Mouse (Mus musculus): ENCODE measurements at regions not wholly inside any gene's neighbourhood (a gene's known extent, or its start where the extent isn't known, plus 50 kb on each side); places are given as distances from the start of the nearest gene placed in this dataset.
A peak's percentile ranks its signal among the peaks of the same experiment; 100 is the strongest.

GRCm38 (mm10) chr10:96871559-96872160, 254.9 kb downstream of the Btg1 start:
- no peak for ATAC-seq (ENCODE audit: insufficient number of reproducible peaks, low FRiP score)
- Histone ChIP-seq H3K4me3 (no peak overlapping the region), H3K4me1 (replicated peaks) (no peaks in the 10 kb centered on the region), H3K36me3 (no peaks in the 10 kb centered on the region), H3K4me2 (no peak overlapping the region), H3K27ac (ENCODE audit: poor library complexity, severe bottlenecking) (no peak overlapping the region), H3K9me3 (replicated peaks) (no peaks in the 10 kb centered on the region), H3K27me3 (replicated peaks) (no peaks in the 10 kb centered on the region), H3K9ac (no peak overlapping the region)
- WGBS: 63% methylated on average over 7 of the region's 7 CpGs

- H3K9ac ChIP-seq: no peak overlapping the region
- 90% methylated on average over 1 of the region's 1 CpGs for WGBS
- H3K4me3 ChIP-seq: no peak overlapping the region
- H3K4me1 ChIP-seq (replicated peaks): no peaks in the 10 kb centered on the region
- no peak overlapping the region for H3K27ac ChIP-seq (ENCODE audit: poor library complexity, severe bottlenecking)
- H3K36me3 ChIP-seq: no peaks in the 10 kb centered on the region
- H3K9me3 ChIP-seq (replicated peaks): no peaks in the 10 kb centered on the region
- no peak for ATAC-seq (ENCODE audit: insufficient number of reproducible peaks, low FRiP score)
- no peaks in the 10 kb centered on the region for H3K27me3 ChIP-seq (replicated peaks)
- H3K4me2 ChIP-seq: no peak overlapping the region
Observed at GRCm38 (mm10) chr10:96874646-96875045, 257.8 kb downstream of the Btg1 start.

- H3K9me3 ChIP-seq (replicated peaks): no peaks in the 10 kb centered on the region
- H3K9ac ChIP-seq: no peak overlapping the region
- 58% methylated on average over 3 of the region's 3 CpGs for WGBS
- H3K4me2 ChIP-seq: no peak overlapping the region
- no peak overlapping the region for H3K27ac ChIP-seq (ENCODE audit: poor library complexity, severe bottlenecking)
- no peak overlapping the region for H3K4me3 ChIP-seq
- ATAC-seq (ENCODE audit: insufficient number of reproducible peaks, low FRiP score): no peak
- no peaks in the 10 kb centered on the region for H3K4me1 ChIP-seq (replicated peaks)
- H3K27me3 ChIP-seq (replicated peaks): no peaks in the 10 kb centered on the region
- H3K36me3 ChIP-seq: no peaks in the 10 kb centered on the region
Observed at GRCm38 (mm10) chr10:96875676-96876075, 258.9 kb downstream of the Btg1 start.

- WGBS: 94% methylated on average over 2 of the region's 2 CpGs
- Histone ChIP-seq H3K9me3 (replicated peaks) (no peaks in the 10 kb centered on the region), H3K27ac (ENCODE audit: poor library complexity, severe bottlenecking) (no peak overlapping the region)
Observed at GRCm38 (mm10) chr10:96879425-96879824, 262.6 kb downstream of the Btg1 start.

GRCm38 (mm10) chr10:96880771-96881170, 264.0 kb downstream of the Btg1 start:
- 58% methylated on average over 5 of the region's 5 CpGs for WGBS
- peak overlapping the region; percentile 21; the same call in 1 of the 2 replicates for H3K27ac ChIP-seq (ENCODE audit: poor library complexity, severe bottlenecking)
- ATAC-seq (ENCODE audit: insufficient number of reproducible peaks, low FRiP score): no peak

More at GRCm38 (mm10) chr10:96879425-96879824, 262.6 kb downstream of the Btg1 start:
- Histone ChIP-seq H3K4me1 (replicated peaks) (0 out of 2 replicates have a peak, but pooled peaks cover 5% of the 10 kb centered on the region), H3K4me3 (no peak overlapping the region), H3K27me3 (replicated peaks) (no peaks in the 10 kb centered on the region), H3K9ac (no peak overlapping the region), H3K4me2 (no peak overlapping the region), H3K36me3 (no peaks in the 10 kb centered on the region)
- ATAC-seq (ENCODE audit: insufficient number of reproducible peaks, low FRiP score): no peak

GRCm38 (mm10) chr10:96881212-96881611, 264.4 kb downstream of the Btg1 start:
- no peak for ATAC-seq (ENCODE audit: insufficient number of reproducible peaks, low FRiP score)
- 78% methylated on average over 5 of the region's 5 CpGs for WGBS
- Histone ChIP-seq H3K4me2 (no peak overlapping the region), H3K4me3 (no peak overlapping the region), H3K4me1 (replicated peaks) (0 out of 2 replicates have a peak, but pooled peaks cover 5% of the 10 kb centered on the region), H3K27ac (ENCODE audit: poor library complexity, severe bottlenecking) (peak overlapping the region; percentile 21; the same call in 1 of the 2 replicates), H3K27me3 (replicated peaks) (no peaks in the 10 kb centered on the region), H3K36me3 (no peaks in the 10 kb centered on the region), H3K9ac (no peak overlapping the region), H3K9me3 (replicated peaks) (no peaks in the 10 kb centered on the region)

More at GRCm38 (mm10) chr10:96880771-96881170, 264.0 kb downstream of the Btg1 start:
- Histone ChIP-seq H3K4me2 (no peak overlapping the region), H3K4me1 (replicated peaks) (0 out of 2 replicates have a peak, but pooled peaks cover 5% of the 10 kb centered on the region), H3K9me3 (replicated peaks) (no peaks in the 10 kb centered on the region), H3K36me3 (no peaks in the 10 kb centered on the region), H3K4me3 (no peak overlapping the region), H3K27me3 (replicated peaks) (no peaks in the 10 kb centered on the region), H3K9ac (no peak overlapping the region)

- H3K4me2 ChIP-seq: no peak overlapping the region
- no peaks in the 10 kb centered on the region for H3K9me3 ChIP-seq (replicated peaks)
- no peak overlapping the region for H3K27ac ChIP-seq (ENCODE audit: poor library complexity, severe bottlenecking)
- H3K4me3 ChIP-seq: no peak overlapping the region
- no peaks in the 10 kb centered on the region for H3K36me3 ChIP-seq
- no peak overlapping the region for H3K9ac ChIP-seq
- 0 out of 2 replicates have a peak, but pooled peaks cover 5% of the 10 kb centered on the region for H3K4me1 ChIP-seq (replicated peaks)
- H3K27me3 ChIP-seq (replicated peaks): no peaks in the 10 kb centered on the region
- 77% methylated on average over 2 of the region's 2 CpGs for WGBS
- no peak for ATAC-seq (ENCODE audit: insufficient number of reproducible peaks, low FRiP score)
Observed at GRCm38 (mm10) chr10:96881660-96882059, 264.9 kb downstream of the Btg1 start.

GRCm38 (mm10) chr10:96901150-96901549, 284.3 kb downstream of the Btg1 start:
- no peaks in the 10 kb centered on the region for H3K27me3 ChIP-seq (replicated peaks)
- H3K4me1 ChIP-seq (replicated peaks): no peaks in the 10 kb centered on the region
- no peak for ATAC-seq (ENCODE audit: insufficient number of reproducible peaks, low FRiP score)
- WGBS: 72% methylated on average over 1 of the region's 1 CpGs
- H3K9me3 ChIP-seq (replicated peaks): no peaks in the 10 kb centered on the region
- H3K27ac ChIP-seq (ENCODE audit: poor library complexity, severe bottlenecking): no peak overlapping the region
- no peak overlapping the region for H3K9ac ChIP-seq
- no peak overlapping the region for H3K4me3 ChIP-seq
- no peak overlapping the region for H3K4me2 ChIP-seq
- no peaks in the 10 kb centered on the region for H3K36me3 ChIP-seq

GRCm38 (mm10) chr10:96905098-96905809, 288.4 kb downstream of the Btg1 start:
- no peaks in the 10 kb centered on the region for H3K36me3 ChIP-seq
- peak overlapping the region; percentile 66 for H3K27ac ChIP-seq (ENCODE audit: poor library complexity, severe bottlenecking)
- 45% methylated on average over 4 of the region's 4 CpGs for WGBS
- H3K27me3 ChIP-seq (replicated peaks): no peaks in the 10 kb centered on the region
- H3K9ac ChIP-seq: no peak overlapping the region
- no peak overlapping the region for H3K4me3 ChIP-seq
- no peaks in the 10 kb centered on the region for H3K9me3 ChIP-seq (replicated peaks)
- H3K4me2 ChIP-seq: no peak overlapping the region
- no peak for ATAC-seq (ENCODE audit: insufficient number of reproducible peaks, low FRiP score)
- H3K4me1 ChIP-seq (replicated peaks): no peaks in the 10 kb centered on the region; the same call in 1 of the 2 replicates

GRCm38 (mm10) chr10:96909661-96910315, 293.0 kb downstream of the Btg1 start:
- no peak overlapping the region for H3K9ac ChIP-seq
- H3K4me3 ChIP-seq: no peak overlapping the region
- no peak for ATAC-seq (ENCODE audit: insufficient number of reproducible peaks, low FRiP score)
- no peaks in the 10 kb centered on the region; the same call in 1 of the 2 replicates for H3K4me1 ChIP-seq (replicated peaks)
- peaks cover 14% of the 10 kb centered on the region for H3K9me3 ChIP-seq (replicated peaks)
- no peaks in the 10 kb centered on the region for H3K27me3 ChIP-seq (replicated peaks)
- 76% methylated on average over 1 of the region's 1 CpGs for WGBS
- H3K4me2 ChIP-seq: no peak overlapping the region
- peaks cover 3% of the 10 kb centered on the region; the same call in 1 of the 2 replicates for H3K36me3 ChIP-seq
- H3K27ac ChIP-seq (ENCODE audit: poor library complexity, severe bottlenecking): no peak overlapping the region

- H3K27ac ChIP-seq (ENCODE audit: poor library complexity, severe bottlenecking): no peak overlapping the region
- H3K36me3 ChIP-seq: no peaks in the 10 kb centered on the region
- H3K4me3 ChIP-seq: no peak overlapping the region
- H3K27me3 ChIP-seq (replicated peaks): no peaks in the 10 kb centered on the region
- no peaks in the 10 kb centered on the region for H3K4me1 ChIP-seq (replicated peaks)
- H3K4me2 ChIP-seq: no peak overlapping the region
- H3K9ac ChIP-seq: no peak overlapping the region
- no peak for ATAC-seq (ENCODE audit: insufficient number of reproducible peaks, low FRiP score)
- H3K9me3 ChIP-seq (replicated peaks): peaks cover 19% of the 10 kb centered on the region
- WGBS: 60% methylated on average over 1 of the region's 1 CpGs
Observed at GRCm38 (mm10) chr10:96921181-96921580, 304.4 kb downstream of the Btg1 start.

Measured in heart, embryonic 12.5 days (tissue).